Mouse (Mus musculus): ENCODE measurements around the gene Mosmo. TPM values are rescaled to one million over a fixed set of nuclear protein-coding genes. Genes with fewer than 3 reads are reported as not detected.

Gene Mosmo
- polyA plus RNA-seq, 1 experiment from 2014 or later: 11.2 TPM

DNA sequence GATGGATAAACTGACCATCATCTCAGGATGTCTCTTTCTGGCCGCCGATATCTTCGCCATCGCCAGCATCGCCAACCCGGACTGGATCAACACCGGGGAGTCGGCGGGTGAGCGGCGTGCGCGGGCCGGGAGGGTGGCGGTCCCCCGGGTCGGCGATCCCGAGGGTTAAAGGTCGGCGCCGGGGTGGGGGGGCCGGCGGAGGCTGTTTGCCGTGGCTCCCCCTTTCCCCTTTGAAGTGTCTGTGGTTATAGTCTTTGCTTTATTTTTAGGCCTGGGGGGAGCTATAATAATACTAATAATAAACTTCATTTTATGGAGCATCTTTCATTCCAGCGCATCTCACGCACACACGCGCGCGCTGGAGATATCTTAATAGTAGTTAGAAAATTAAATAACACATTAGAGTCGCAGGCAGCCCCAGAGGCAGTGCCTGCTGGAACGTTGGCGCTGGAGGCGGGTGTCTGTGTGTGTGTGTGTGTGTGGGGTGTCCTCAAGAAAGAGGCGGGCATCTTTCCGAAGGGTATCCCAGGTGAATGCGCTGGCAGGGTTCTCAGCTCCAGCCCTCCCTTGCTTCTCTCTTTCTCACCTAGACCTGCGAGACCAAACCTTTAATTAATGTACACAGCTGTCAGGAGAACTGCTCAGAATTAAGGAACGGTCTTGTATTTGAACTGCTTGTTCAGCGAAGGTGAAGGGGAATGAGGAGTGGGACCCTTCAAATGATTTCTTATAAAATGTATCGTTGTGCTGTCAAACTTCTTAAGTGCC, 530 bp downstream of the Mosmo start:
- ATAC-seq (ENCODE audit: low FRiP score): peak; percentile 71

GRCm38 (mm10) chr7:120679023-120679422, 1.6 kb downstream of the Mosmo start:
- Histone ChIP-seq H3K4me3 (replicated peaks) (peak overlapping the region; percentile 88), H3K4me2 (peak overlapping the region; percentile 88), H3K9me3 (replicated peaks) (no peaks in the 10 kb centered on the region), H3K27ac (replicated peaks) (no peak overlapping the region), H3K4me1 (peaks cover 47% of the 10 kb centered on the region), H3K9ac (replicated peaks) (0 out of 2 replicates have a peak overlapping the region, but pooled peaks have one; percentile 88), H3K36me3 (no peaks in the 10 kb centered on the region), H3K27me3 (replicated peaks) (no peaks in the 10 kb centered on the region)
- ATAC-seq (ENCODE audit: low FRiP score): no peak
- 60% methylated on average over 8 of the region's 8 CpGs for WGBS

More for the DNA sequence above, 530 bp downstream of the Mosmo start:
- H3K4me3 ChIP-seq (replicated peaks): peak overlapping the region; percentile 88
- 1% methylated on average over 42 of the region's 42 CpGs for WGBS
- no peaks in the 10 kb centered on the region for H3K9me3 ChIP-seq (replicated peaks)
- H3K4me2 ChIP-seq: peak overlapping the region; percentile 88
- peaks cover 47% of the 10 kb centered on the region for H3K4me1 ChIP-seq
- H3K27me3 ChIP-seq (replicated peaks): no peaks in the 10 kb centered on the region
- no peaks in the 10 kb centered on the region for H3K36me3 ChIP-seq
- H3K27ac ChIP-seq (replicated peaks): peak overlapping the region; percentile 85
- H3K9ac ChIP-seq (replicated peaks): peak overlapping the region; percentile 88

DNA sequence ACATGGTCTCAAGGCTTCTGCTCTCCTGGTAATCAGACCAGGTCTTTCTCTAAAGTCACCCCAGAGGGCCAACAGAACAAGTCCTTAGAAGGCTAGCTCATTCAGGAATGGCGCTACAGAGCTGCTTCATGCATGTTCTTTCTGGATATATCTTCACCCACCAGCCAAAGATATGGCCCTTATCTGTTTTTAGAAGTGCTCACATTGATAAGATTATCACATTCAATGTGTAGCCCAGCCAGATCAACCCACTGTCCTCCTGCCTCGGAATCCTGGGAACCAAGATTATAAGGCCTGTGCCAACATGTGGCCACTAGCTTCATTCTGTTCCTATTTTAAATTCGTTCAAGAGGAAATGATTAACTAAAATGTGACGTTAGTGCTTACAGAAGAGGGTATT, 4.6 kb downstream of the Mosmo start:
- H3K36me3 ChIP-seq: no peaks in the 10 kb centered on the region
- H3K4me3 ChIP-seq (replicated peaks): no peak overlapping the region
- peaks cover 46% of the 10 kb centered on the region for H3K4me1 ChIP-seq
- WGBS: 74% methylated on average over 4 of the region's 4 CpGs
- H3K9me3 ChIP-seq (replicated peaks): no peaks in the 10 kb centered on the region
- H3K27ac ChIP-seq (replicated peaks): no peak overlapping the region
- H3K27me3 ChIP-seq (replicated peaks): no peaks in the 10 kb centered on the region
- H3K9ac ChIP-seq (replicated peaks): no peak overlapping the region
- ATAC-seq (ENCODE audit: low FRiP score): no peak
- no peak overlapping the region for H3K4me2 ChIP-seq

DNA sequence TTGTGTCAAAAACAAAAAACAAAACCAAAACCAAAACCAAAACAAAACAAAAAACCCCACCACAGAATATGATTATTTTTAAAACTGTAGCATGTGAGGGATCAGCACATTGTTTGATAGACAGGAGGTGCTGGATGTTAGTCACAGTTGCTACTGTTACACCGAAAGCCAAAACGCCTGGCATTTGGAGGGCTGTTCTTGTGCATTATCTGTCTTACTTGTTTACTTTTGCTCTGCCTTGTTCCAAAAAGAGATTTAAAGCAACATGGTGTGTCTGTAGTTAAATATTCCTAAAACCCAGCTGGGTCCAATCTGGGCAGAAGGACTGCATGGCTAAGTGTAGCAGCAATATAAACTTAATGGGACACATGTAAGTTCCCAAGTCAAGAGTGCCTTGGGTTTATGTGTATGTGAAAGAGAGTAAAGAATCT, 7.3 kb downstream of the Mosmo start:
- 81% methylated on average over 2 of the region's 2 CpGs for WGBS
- H3K27me3 ChIP-seq (replicated peaks): no peaks in the 10 kb centered on the region
- no peak overlapping the region for H3K4me2 ChIP-seq
- H3K9me3 ChIP-seq (replicated peaks): no peaks in the 10 kb centered on the region
- H3K4me1 ChIP-seq: peaks cover 27% of the 10 kb centered on the region
- H3K36me3 ChIP-seq: no peaks in the 10 kb centered on the region
- H3K27ac ChIP-seq (replicated peaks): 0 out of 2 replicates have a peak overlapping the region, but pooled peaks have one; percentile 9
- no peak for ATAC-seq (ENCODE audit: low FRiP score)
- H3K9ac ChIP-seq (replicated peaks): no peak overlapping the region
- no peak overlapping the region for H3K4me3 ChIP-seq (replicated peaks)

DNA sequence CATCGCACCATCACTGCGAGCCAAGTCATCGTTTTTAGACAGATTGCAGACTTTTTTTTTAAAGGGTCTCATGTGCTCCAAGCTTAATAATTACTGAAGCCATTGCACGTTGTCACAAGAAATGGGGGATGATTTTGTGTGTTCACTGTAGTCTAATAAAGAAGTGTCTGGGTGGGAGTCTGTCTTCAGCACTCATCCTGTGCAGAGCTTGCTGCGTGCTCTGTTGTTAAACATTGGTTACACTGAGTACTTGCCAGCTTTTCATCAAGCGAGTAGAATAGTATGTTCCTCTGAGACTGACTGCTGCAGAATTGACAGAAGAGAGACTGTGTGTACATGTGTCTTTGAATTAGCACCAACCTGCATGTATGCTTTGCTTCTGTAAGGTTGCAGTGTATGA, 7.8 kb downstream of the Mosmo start:
- 0 out of 2 replicates have a peak overlapping the region, but pooled peaks have one; percentile 9 for H3K27ac ChIP-seq (replicated peaks)
- H3K4me2 ChIP-seq: no peak overlapping the region
- no peaks in the 10 kb centered on the region for H3K27me3 ChIP-seq (replicated peaks)
- H3K4me3 ChIP-seq (replicated peaks): no peak overlapping the region
- peaks cover 22% of the 10 kb centered on the region for H3K4me1 ChIP-seq
- ATAC-seq (ENCODE audit: low FRiP score): no peak
- H3K9me3 ChIP-seq (replicated peaks): no peaks in the 10 kb centered on the region
- H3K36me3 ChIP-seq: no peaks in the 10 kb centered on the region
- H3K9ac ChIP-seq (replicated peaks): no peak overlapping the region
- 65% methylated on average over 6 of the region's 6 CpGs for WGBS

GRCm38 (mm10) chr7:120690634-120691033, 13.2 kb downstream of the Mosmo start:
- peaks cover 8% of the 10 kb centered on the region; the same call in 1 of the 2 replicates for H3K36me3 ChIP-seq
- WGBS: 75% methylated on average over 4 of the region's 4 CpGs
- no peak for ATAC-seq (ENCODE audit: low FRiP score)
- no peaks in the 10 kb centered on the region for H3K9me3 ChIP-seq (replicated peaks)
- H3K9ac ChIP-seq (replicated peaks): no peak overlapping the region
- no peak overlapping the region for H3K27ac ChIP-seq (replicated peaks)
- H3K4me2 ChIP-seq: no peak overlapping the region
- H3K4me3 ChIP-seq (replicated peaks): no peak overlapping the region
- no peaks in the 10 kb centered on the region for H3K27me3 ChIP-seq (replicated peaks)
- H3K4me1 ChIP-seq: peaks cover 2% of the 10 kb centered on the region

DNA sequence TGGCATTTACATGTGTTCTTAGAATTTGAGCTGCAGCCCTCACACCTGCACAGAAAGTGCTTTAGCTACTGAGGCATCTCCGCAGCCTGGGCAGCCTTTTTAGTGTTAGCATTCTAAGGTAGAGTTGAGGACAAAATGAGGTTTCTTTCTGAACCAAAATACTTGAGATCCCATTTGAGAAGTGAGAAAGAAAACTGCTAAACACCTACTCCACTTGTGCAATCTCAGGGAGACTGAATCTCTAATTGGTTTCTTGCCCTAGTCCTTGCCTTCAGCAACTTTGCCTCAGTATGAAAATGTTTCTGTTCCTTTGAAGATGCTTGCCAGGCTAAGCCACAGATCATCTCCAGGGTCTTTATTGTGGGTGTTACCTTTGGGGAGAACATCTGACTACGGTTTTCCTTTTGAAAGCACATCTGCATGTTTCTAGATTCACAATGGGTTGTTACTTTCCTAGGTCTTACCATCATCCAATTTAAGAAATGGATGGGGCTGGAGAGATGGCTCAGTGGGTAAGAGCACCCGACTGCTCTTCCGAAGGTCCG, 16.5 kb downstream of the Mosmo start:
- peaks cover 8% of the 10 kb centered on the region; the same call in 1 of the 2 replicates for H3K36me3 ChIP-seq
- H3K4me3 ChIP-seq (replicated peaks): no peak overlapping the region
- 96% methylated on average over 5 of the region's 5 CpGs for WGBS
- no peak overlapping the region for H3K9ac ChIP-seq (replicated peaks)
- H3K9me3 ChIP-seq (replicated peaks): no peaks in the 10 kb centered on the region
- ATAC-seq (ENCODE audit: low FRiP score): no peak
- no peak overlapping the region for H3K27ac ChIP-seq (replicated peaks)
- no peak overlapping the region for H3K4me2 ChIP-seq
- no peaks in the 10 kb centered on the region for H3K4me1 ChIP-seq
- H3K27me3 ChIP-seq (replicated peaks): no peaks in the 10 kb centered on the region

DNA sequence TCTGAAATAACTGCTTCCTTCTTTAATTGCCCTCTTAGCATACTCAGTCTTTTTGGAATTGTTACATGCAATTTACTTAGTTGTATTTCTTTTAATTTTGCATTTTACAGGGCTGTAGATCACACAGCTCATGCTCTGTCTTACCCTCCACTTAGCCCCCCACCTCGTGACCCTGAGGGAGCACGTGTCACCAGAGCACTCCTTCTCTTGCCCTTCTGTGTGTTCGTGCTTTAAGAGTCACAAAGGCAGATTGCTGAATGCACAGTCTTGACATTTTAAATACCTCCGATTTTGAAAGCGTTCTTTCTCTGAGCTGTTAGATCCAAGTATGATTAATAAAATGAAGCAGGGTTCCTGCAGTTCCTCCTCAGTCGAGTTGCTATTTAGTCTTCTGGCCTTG, 17.8 kb downstream of the Mosmo start:
- Histone ChIP-seq H3K4me1 (no peaks in the 10 kb centered on the region), H3K9me3 (replicated peaks) (no peaks in the 10 kb centered on the region), H3K27me3 (replicated peaks) (no peaks in the 10 kb centered on the region), H3K4me2 (no peak overlapping the region), H3K36me3 (peaks cover 8% of the 10 kb centered on the region; the same call in 1 of the 2 replicates), H3K27ac (replicated peaks) (no peak overlapping the region), H3K4me3 (replicated peaks) (no peak overlapping the region), H3K9ac (replicated peaks) (no peak overlapping the region)
- WGBS: 19% methylated on average over 6 of the region's 6 CpGs
- ATAC-seq (ENCODE audit: low FRiP score): no peak

GRCm38 (mm10) chr7:120695641-120696040, 18.2 kb downstream of the Mosmo start:
- Histone ChIP-seq H3K9me3 (replicated peaks) (no peaks in the 10 kb centered on the region), H3K9ac (replicated peaks) (no peak overlapping the region), H3K4me3 (replicated peaks) (no peak overlapping the region), H3K27ac (replicated peaks) (no peak overlapping the region), H3K4me1 (no peaks in the 10 kb centered on the region), H3K36me3 (peaks cover 8% of the 10 kb centered on the region; the same call in 1 of the 2 replicates), H3K4me2 (no peak overlapping the region), H3K27me3 (replicated peaks) (no peaks in the 10 kb centered on the region)
- ATAC-seq (ENCODE audit: low FRiP score): no peak
- 50% methylated on average over 1 of the region's 1 CpGs for whole genome bisulfite sequencing

- Histone ChIP-seq H3K9me3 (replicated peaks) (no peaks in the 10 kb centered on the region), H3K4me3 (replicated peaks) (no peak overlapping the region), H3K27me3 (replicated peaks) (no peaks in the 10 kb centered on the region), H3K36me3 (peaks cover 7% of the 10 kb centered on the region; the same call in 1 of the 2 replicates), H3K4me1 (no peaks in the 10 kb centered on the region), H3K27ac (replicated peaks) (no peak overlapping the region), H3K9ac (replicated peaks) (no peak overlapping the region), H3K4me2 (no peak overlapping the region)
- no peak for ATAC-seq (ENCODE audit: low FRiP score)
- WGBS: 79% methylated on average over 2 of the region's 2 CpGs
Observed at GRCm38 (mm10) chr7:120696331-120696730, 18.9 kb downstream of the Mosmo start.

- ATAC-seq (ENCODE audit: low FRiP score): no peak
- WGBS: 85% methylated on average over 6 of the region's 6 CpGs
- 0 out of 2 replicates have a peak, but pooled peaks cover 3% of the 10 kb centered on the region for H3K4me1 ChIP-seq
- no peak overlapping the region for H3K27ac ChIP-seq (replicated peaks)
- no peaks in the 10 kb centered on the region for H3K27me3 ChIP-seq (replicated peaks)
- H3K4me2 ChIP-seq: no peak overlapping the region
- no peak overlapping the region for H3K9ac ChIP-seq (replicated peaks)
- no peaks in the 10 kb centered on the region for H3K9me3 ChIP-seq (replicated peaks)
- no peak overlapping the region for H3K4me3 ChIP-seq (replicated peaks)
- H3K36me3 ChIP-seq: no peaks in the 10 kb centered on the region
Observed at GRCm38 (mm10) chr7:120699586-120699985, 22.2 kb downstream of the Mosmo start.

- no peak overlapping the region for H3K27ac ChIP-seq (replicated peaks)
- H3K4me2 ChIP-seq: no peak overlapping the region
- no peaks in the 10 kb centered on the region for H3K9me3 ChIP-seq (replicated peaks)
- no peaks in the 10 kb centered on the region for H3K27me3 ChIP-seq (replicated peaks)
- 0 out of 2 replicates have a peak, but pooled peaks cover 3% of the 10 kb centered on the region for H3K4me1 ChIP-seq
- no peaks in the 10 kb centered on the region for H3K36me3 ChIP-seq
- ATAC-seq (ENCODE audit: low FRiP score): no peak
- no peak overlapping the region for H3K9ac ChIP-seq (replicated peaks)
- H3K4me3 ChIP-seq (replicated peaks): no peak overlapping the region
- 76% methylated on average over 3 of the region's 3 CpGs for WGBS
Observed at GRCm38 (mm10) chr7:120703888-120704287, 26.5 kb downstream of the Mosmo start.

Measured in neural tube, embryonic 15.5 days (tissue).